9 mouse cellular contexts compared by ENCODE assay signal in genomic region chr1:52302557-52302956, GRCm38 (mm10).
DNase-seq lines count a peak whose midpoint lies in the region; TF ChIP-seq lines count a peak whose summit lies in the region.
"Had no signal": no experiment of that assay in that cellular context is flagged by ENCODE, and none has a peak within 500 bp of the region (broad histone marks: within the 10 kb centered on the region; RNA-seq: fewer than 3 reads in every experiment).

No protein-coding gene starts in this region.

- no peak overlapping the region for H3K4me3 ChIP-seq in lung, adult 2 months (replicated peaks; ENCODE audit: extremely low read depth, low read depth, low read length)
- H3K4me3 ChIP-seq: hindbrain, embryonic 15.5 days had no signal

- no peaks in the 10 kb centered on the region for H3K4me1 ChIP-seq in lung, adult 2 months (ENCODE audit: control insufficient read depth, insufficient read depth, low read length)

- peak; percentile 78 for DNase-seq in CD4-positive, CD25-positive, alpha-beta regulatory T cell, adult 2 months (ENCODE audit: low read depth, low spot score)
- peak; percentile 82 for DNase-seq in adipocyte (ENCODE audit: low spot score)
- DNase-seq in embryo, embryonic 10.5 days (ENCODE audit: low spot score), result peak; percentile 87
- DNase-seq in heart, adult 9 months (ENCODE audit: low spot score in 2 of 2), result peak; percentile 55 to 74
- DNase-seq in kidney, postnatal 4 days, result peak; percentile 85
- DNase-seq in lung, adult 2 months, result peak; percentile 55
- DNase-seq in retina, postnatal 7 days (ENCODE audit: low read depth, low spot score), result peak; percentile 38
- peak; percentile 25 for DNase-seq in urinary bladder, adult 2 months (ENCODE audit: low spot score)

- WGBS in lung, adult 2 months, result 7% methylated on average over 6 of the region's 6 CpGs

- peak; percentile 80 for TF ChIP-seq CTCF in lung, adult 2 months (IDR thresholded peaks at IDR 0.05; ENCODE audit: insufficient read depth, low read length)

- TF ChIP-seq POLR2A in lung, adult 2 months (IDR thresholded peaks at IDR 0.05; ENCODE audit: borderline replicate concordance, extremely low read depth, low read depth, low read length), result no peak

Comparison
In these comparisons a context has a peak if more than half of its experiments do, and no peak if none do; other contexts are left out.
1. DNase-seq: peak in every context shown above with its lines; median percentile 87 in embryo, embryonic 10.5 days; 85 in kidney, postnatal 4 days; 82 in adipocyte; 78 in CD4-positive, CD25-positive, alpha-beta regulatory T cell, adult 2 months; 64 in heart, adult 9 months; 55 in lung, adult 2 months; 38 in retina, postnatal 7 days; 25 in urinary bladder, adult 2 months.